Mouse (Mus musculus) stomach, postnatal 0 days (tissue): ENCODE data around the gene 2310046K23Rik.

Experiments
- CTCF ChIP-seq: IDR thresholded peaks from 2 replicates; pipeline ENCODE4 v1.5.1; 2016; ENCODE audit warnings: antibody characterized with exemption, low read depth, mild to moderate bottlenecking, moderate library complexity
- EP300 ChIP-seq: optimal IDR thresholded peaks from 2 replicates; pipeline ENCODE3; 2016; ENCODE audit warnings: antibody characterized with exemption

- TF ChIP-seq CTCF (no peak), EP300 (no peak)
Observed at GRCm38 (mm10) chr3:92486307-92486706, 48.0 kb downstream of the 2310046K23Rik start.
